Mouse (Mus musculus) urinary bladder, postnatal 14 days (tissue): ENCODE measurements around the gene Fmr1nb.
"Not testable (repeated sequence)": the region's sequence is repeated elsewhere in the genome, so short reads cannot be mapped to it uniquely, and the experiment has no call there.

ENCODE experiments used
- DNase-seq: peaks from one replicate; pipeline ENCODE4 v3.0.0; 2021; ENCODE audit warnings: low spot score

The Fmr1nb gene

DNA sequence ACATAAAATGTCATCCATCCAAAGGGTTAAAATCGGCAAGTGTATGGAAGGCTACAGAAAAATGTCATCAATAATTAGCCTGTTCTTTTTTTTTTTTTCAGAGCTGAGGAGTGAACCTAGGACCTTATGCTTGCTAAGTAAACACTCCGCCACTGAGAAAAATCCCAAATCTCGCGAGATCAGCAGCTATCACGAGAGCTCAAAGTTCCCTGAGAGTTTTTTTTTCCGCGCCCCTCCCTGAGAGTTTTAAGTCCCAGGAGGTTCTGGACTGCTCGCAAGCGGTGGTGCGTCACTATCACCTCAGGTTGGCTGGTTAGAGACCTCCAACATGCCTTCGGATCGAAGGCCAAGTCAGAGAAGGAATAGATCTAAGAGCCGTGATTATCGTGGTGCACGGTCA, at the start of gene Fmr1nb:
Gene Fmr1nb, plus strand, starts transcription at position 234 of the 400 bp plus-strand sequence.
- DNase-seq: no peak

DNA sequence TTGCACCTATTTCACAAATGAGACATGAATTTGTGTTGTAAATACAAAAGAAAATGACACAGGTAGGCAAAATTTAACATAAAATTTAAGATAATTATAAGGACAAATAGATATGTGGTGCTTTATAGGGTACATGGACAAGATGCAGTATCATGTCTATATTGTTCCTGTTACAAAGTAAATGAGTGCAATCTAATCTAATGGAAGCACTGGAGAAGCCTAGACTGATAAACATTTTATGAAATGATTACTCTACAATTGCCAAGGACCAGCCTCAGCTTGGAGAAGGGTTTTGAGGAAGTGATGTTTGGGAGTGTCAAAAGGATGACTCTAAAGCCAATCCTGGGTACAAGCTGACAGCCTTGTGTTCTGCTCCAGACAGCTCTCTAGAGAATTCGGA, 24.7 kb upstream of the Fmr1nb start:
- DNase-seq: no peak

DNA sequence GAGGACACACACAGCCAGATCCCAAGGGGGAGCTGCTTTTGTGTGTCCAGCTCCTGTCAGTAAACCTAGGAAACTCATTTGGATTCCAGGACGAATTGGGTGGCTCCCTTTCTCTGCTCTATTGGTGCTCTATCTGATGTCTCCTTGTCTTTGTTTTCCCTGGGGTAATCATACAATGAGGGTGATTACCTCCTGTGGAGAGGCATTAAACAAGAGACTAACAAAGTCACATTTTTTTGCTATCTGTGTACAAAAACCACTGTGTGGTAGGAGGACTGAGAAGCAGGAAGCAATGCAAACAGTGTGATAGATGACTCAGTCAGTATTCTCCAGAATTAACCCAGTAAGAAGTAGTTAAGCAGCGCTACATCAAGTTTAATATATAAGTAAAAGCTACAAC, 21.6 kb upstream of the Fmr1nb start:
- no peak for DNase-seq

DNA sequence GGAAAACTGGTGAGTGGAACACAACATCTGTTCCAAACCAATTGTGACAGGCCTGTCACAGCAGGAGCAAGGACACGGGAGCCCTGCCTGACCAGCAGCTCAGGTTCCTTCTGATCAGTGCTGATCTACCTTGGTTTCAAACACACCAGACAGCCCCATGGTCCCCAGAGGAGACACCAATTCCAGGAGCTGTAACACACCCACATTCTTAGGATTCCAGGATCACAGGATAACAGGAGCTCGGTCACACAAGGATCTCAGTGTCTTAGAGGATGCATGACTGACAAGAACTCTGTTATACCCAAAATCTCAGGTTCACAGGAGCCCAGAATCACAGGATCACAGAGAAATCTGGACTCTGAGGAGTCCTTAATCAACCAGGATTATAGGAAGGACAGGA, 58.8 kb downstream of the Fmr1nb start:
- DNase-seq: not testable (repeated sequence)

DNA sequence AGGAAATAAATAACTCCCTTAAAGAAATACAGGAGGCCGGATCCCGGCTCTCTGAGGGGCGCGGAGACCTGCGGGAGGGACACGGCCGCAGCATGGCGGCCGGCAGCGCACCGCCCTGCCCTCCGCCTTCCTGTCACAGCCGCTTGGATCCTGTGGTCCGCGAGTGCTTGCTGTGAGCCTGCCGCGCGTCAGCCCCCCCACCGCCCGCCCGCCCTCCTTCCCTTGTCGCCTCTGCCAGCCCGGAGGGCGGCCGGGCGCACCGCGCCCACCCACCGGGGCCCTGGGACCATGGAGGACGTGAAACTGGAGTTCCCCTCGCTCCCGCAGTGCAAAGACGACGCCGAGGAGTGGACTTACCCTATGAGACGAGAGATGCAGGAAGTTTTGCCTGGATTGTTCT, 59.4 kb downstream of the Fmr1nb start, which contains the start of gene Gm14698:
Gene Gm14698, plus strand, starts transcription at position 35 of the 400 bp plus-strand sequence.
- DNase-seq: not testable (repeated sequence)

DNA sequence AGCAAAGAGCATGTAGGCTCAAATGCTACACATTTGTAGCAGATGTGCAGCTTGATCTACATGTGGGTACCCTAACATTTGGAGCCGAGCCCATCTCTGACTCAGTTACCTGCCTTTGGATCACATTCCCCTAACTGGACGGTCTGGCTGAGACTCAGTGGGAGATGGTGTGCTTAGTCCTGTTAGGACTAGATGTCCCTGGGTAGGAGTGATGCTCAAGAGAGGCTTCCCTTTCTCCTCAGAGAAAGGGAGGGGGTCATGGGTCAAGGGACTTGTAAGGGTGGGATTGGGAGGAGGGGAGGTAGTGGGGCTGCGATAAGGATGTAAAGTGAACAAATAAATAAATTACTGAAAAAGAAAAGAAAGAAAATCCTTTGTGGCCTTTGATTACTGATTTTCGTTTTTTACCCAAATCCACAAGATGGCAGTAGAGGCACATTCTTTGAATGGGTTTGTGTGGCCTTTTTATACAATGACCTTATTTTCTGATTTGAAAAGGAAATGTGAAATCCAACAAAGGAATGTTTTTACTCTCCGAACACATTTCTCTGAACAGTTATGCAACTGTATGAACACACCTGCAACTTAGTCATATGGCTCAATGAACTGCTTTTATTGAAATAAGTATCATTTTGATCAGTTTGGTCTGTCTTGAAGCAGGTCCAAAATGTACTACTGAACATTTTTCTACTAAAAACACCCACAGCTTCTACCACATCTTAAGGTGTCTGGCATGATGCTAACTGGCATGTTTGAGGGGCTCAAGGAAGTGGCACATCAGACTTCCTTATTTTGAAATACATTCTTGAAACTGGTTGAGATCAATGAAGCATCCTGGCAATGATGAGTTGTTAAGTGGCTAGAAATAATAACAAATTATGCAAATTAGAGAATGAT, 78.2 kb downstream of the Fmr1nb start:
- no peak for DNase-seq
